Mouse (Mus musculus) kidney, adult 2 months (tissue): Measurements from ENCODE around the gene Epb41l4b. TPM values are rescaled to one million over a fixed set of nuclear protein-coding genes. Genes with fewer than 3 reads are reported as not detected.
A peak's percentile ranks its signal among the peaks of the same experiment; 100 is the strongest.

Experiments used
- DNase-seq: peaks from one replicate; pipeline ENCODE4 v3.0.0; 2021
- H3K27ac ChIP-seq: fragments of 200-500 bp; 2 replicates; pipeline ENCODE4 v1.5.1; 2012; ENCODE audit warnings: low read depth, low read length, control low read depth, inconsistent platforms; ENCODE audit not compliant: insufficient read depth
- H3K27me3 ChIP-seq: fragments of 200-500 bp; replicated peaks from 2 replicates; pipeline ENCODE4 v1.6.1; 2012; ENCODE audit warnings: mild to moderate bottlenecking, moderate library complexity, low read length, inconsistent platforms; ENCODE audit not compliant: control insufficient read depth, insufficient read depth
- H3K36me3 ChIP-seq: fragments of 200-500 bp; 2 replicates; pipeline ENCODE4 v1.6.1; 2012; ENCODE audit warnings: mild to moderate bottlenecking, moderate library complexity, low read length, inconsistent platforms; ENCODE audit not compliant: control insufficient read depth, insufficient read depth
- H3K4me1 ChIP-seq: fragments of 200-500 bp; 2 replicates; pipeline ENCODE4 v1.6.1; 2011; ENCODE audit warnings: low read length; ENCODE audit not compliant: control insufficient read depth, insufficient read depth
- H3K4me3 ChIP-seq: fragments of 200-500 bp; 2 replicates; pipeline ENCODE4 v1.5.1; 2011; ENCODE audit warnings: mild to moderate bottlenecking, low read depth, low read length, control low read depth; ENCODE audit not compliant: insufficient read depth
- CTCF ChIP-seq: fragments of 200-500 bp; conservative IDR thresholded peaks from 2 replicates; pipeline ENCODE4 v1.5.1; 2011; ENCODE audit warnings: low read depth, mild to moderate bottlenecking, control low read depth, low read length, moderate library complexity, mixed read lengths; ENCODE audit not compliant: insufficient read depth, insufficient read length
- POLR2A ChIP-seq: fragments of 200-500 bp; IDR thresholded peaks from one replicate; pipeline ENCODE4 v1.6.1; 2011; ENCODE audit warnings: low read depth, low read length, control low read depth
- WGBS: fragments of 180-500 bp; shearing (Covaris S2); methylation state at CpG from one replicate; pipeline ENCODE4 v1.1.7; 2018; 5-methylcytosine and 5-hydroxymethylcytosine counted together
- polyA plus RNA-seq: library from polyadenylated mRNA; depleted of rRNA; stranded (reverse); fragments of >200 nt; gene quantifications from 2 replicates; pipeline ENCODE4 v1.2.3, GENCODE M21; 2012

The Epb41l4b gene
- polyA plus RNA-seq, 1 experiment: 15.8 TPM

DNA sequence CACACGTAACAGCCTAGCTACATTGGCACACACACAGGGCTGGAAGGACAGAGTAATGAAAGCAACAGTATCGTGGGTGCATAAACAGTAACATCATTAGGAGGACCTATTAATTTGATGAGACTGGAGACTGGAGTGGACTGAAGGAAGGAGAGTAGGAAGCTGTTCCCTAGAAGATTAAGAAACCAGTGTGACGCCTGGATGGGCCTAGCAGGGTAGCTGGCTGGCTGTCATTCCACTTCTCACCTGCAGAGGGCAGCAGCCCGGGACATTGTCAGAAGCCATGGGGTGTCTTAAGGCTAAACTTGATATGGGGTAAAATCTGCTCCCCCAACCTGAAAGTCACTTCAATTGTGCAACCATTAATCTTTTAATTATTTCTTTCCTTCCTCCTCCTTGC lies 78.0 kb downstream of the Epb41l4b start:
- H3K4me3 ChIP-seq: no peak overlapping the region
- H3K36me3 ChIP-seq: no peaks in the 10 kb centered on the region
- H3K27me3 ChIP-seq: no peaks in the 10 kb centered on the region
- TF ChIP-seq POLR2A (no peak), CTCF (peak; percentile 89)
- DNase-seq: peak; percentile 78
- H3K27ac ChIP-seq: no peak overlapping the region
- 35% methylated on average over 4 of the region's 4 CpGs for WGBS
- no peaks in the 10 kb centered on the region for H3K4me1 ChIP-seq

DNA sequence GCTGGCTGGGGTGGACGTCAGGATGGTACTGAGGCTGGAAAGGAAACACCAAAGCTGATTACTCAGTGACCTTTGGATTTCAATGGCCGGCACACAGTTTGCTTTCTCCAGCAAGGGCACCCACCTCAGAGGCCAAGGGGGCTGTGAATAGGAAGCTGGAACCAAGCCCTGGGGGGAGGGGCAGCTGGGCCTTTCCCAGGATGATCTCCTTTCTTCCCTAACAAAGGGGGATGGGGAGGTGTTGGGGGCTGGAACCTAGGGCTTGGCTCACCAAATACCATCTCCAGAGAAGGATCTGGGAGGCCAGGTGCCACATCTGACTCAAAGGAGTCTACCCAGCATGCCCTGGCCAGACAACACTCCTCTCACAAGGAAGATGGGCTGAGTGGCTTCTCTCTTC lies 78.4 kb downstream of the Epb41l4b start:
- H3K27ac ChIP-seq: no peak overlapping the region
- H3K27me3 ChIP-seq: no peaks in the 10 kb centered on the region
- H3K4me3 ChIP-seq: no peak overlapping the region
- H3K36me3 ChIP-seq: no peaks in the 10 kb centered on the region
- no peaks in the 10 kb centered on the region for H3K4me1 ChIP-seq
- WGBS: 37% methylated on average over 2 of the region's 2 CpGs
- no peak for DNase-seq
- no peak for TF ChIP-seq POLR2A
- no peak for TF ChIP-seq CTCF

DNA sequence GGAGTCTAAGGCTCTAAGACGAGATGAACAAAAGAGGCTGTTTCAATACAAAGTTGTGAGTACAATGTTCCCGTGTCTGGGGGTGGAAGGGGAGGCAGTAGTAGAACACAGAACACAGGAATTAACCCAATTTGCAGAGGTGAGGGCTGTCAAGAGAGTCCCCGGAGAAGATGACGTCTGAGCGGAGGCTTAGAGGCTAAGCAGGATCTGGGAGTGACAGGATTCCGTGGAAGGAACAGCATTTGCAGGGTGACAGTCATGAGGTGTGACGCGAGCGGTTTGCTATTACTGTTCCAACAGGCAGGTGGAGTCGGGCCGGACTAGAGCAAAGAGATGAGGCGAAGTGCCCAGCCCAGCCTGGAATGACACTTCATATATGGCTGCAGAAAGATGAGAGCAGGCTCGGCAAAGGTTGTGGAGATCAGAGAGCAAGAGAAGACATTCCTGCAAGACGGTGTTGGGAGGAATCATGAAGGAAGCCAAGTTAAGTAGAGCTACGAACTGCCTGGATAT lies 82.9 kb downstream of the Epb41l4b start:
- no peak overlapping the region for H3K27ac ChIP-seq
- H3K4me1 ChIP-seq: no peaks in the 10 kb centered on the region
- H3K4me3 ChIP-seq: no peak overlapping the region
- 85% methylated on average over 15 of the region's 15 CpGs for WGBS
- no peak for DNase-seq
- no peak for TF ChIP-seq POLR2A
- TF ChIP-seq CTCF: no peak
- no peaks in the 10 kb centered on the region for H3K27me3 ChIP-seq
- no peaks in the 10 kb centered on the region for H3K36me3 ChIP-seq

DNA sequence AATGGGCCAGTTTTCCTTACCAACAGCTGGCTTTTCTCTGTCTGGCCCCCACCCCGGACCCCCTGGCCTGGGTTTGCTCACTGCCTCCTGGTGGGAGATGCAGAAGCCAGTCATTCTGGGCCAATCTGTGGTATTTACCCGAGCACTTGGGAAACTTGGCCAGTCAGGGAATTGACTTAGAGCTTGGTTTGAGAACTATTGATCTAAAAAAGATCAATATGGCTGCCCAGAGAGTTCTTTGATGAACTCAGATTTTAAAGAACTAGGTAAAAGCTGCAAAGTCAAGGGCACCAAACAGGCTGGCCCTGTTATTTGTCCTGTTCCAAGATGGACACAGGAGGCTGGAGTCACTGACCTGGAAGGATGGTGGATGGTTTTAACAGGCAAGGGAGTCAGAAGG lies 84.6 kb downstream of the Epb41l4b start:
- no peak for TF ChIP-seq CTCF
- TF ChIP-seq POLR2A: no peak
- 86% methylated on average over 2 of the region's 2 CpGs for WGBS
- H3K4me3 ChIP-seq: no peak overlapping the region
- H3K4me1 ChIP-seq: no peaks in the 10 kb centered on the region
- DNase-seq: no peak
- no peaks in the 10 kb centered on the region for H3K27me3 ChIP-seq
- H3K27ac ChIP-seq: no peak overlapping the region
- no peaks in the 10 kb centered on the region for H3K36me3 ChIP-seq

DNA sequence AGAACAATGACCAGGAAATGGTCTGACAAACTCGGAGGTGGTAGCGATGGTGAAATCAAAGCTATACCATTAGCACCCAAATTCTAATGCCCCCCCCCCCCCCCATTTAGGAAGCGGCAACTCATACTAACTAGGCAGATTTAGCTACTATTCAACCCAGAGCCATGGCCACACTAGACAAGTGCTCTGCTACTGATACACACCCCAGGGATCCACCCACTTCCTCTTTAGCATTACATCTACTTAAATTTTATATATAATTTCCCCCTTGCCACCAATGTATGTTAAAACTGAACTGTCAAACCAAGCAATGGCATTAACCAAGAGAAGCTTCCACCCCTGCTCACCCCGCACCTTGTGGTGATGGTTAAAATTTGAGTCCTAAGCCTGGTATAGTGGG lies 85.6 kb downstream of the Epb41l4b start:
- TF ChIP-seq CTCF: no peak
- DNase-seq: no peak
- Histone ChIP-seq H3K4me1 (no peaks in the 10 kb centered on the region), H3K27ac (no peak overlapping the region), H3K4me3 (no peak overlapping the region), H3K27me3 (no peaks in the 10 kb centered on the region), H3K36me3 (no peaks in the 10 kb centered on the region)
- WGBS: 89% methylated on average over 4 of the region's 4 CpGs

DNA sequence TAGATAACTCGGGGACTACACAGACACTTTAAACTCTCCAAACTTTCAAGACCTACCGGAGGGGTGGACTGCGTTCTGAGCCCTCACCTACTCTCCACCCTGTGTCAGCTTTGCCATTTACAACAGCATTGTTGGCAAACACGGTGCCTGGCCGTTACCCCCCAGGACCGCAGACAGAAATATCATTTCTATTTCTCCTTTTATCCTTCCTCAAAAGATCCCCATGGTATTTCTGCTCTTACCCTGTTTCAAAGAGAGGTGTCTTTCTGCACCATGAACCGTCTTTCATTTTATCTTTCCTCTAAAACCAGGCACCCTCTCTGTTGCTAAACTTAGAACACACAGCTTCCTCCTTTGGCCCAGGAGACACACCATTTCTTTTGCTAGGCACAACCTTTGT lies 87.6 kb downstream of the Epb41l4b start:
- TF ChIP-seq CTCF: no peak
- TF ChIP-seq POLR2A: no peak
- Histone ChIP-seq H3K36me3 (no peaks in the 10 kb centered on the region), H3K27me3 (no peaks in the 10 kb centered on the region), H3K4me3 (no peak overlapping the region), H3K27ac (no peak overlapping the region), H3K4me1 (no peaks in the 10 kb centered on the region)
- no peak for DNase-seq
- 82% methylated on average over 7 of the region's 7 CpGs for WGBS

DNA sequence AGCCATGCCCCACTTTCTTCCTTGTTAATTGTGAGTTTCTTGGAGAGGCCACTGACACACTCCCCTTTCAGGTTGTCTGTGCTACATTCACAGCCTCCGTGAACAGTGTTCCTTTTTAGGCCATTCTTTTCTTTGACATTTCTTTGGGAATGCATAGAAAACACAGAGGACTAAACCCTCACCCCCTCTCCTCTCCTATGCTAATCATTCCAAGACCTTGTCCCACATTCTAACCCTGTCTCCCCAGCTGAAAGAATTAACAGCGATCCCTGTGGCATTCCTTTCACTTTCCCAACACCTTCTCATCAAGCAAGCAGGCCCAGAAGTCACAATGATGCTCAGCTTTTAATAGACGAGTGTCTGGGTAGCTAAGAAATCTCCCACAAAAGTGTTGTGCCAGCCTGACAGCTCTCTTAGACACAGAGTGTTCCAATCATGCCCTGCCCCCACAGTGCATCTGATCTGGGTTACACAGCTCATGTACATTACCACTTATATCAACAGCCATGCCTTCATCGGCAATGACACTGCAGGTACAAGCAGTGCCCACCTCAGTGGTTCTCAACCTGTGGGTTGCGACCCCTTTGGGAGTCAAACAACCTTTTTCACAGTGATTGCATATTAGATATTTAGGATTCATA lies 93.8 kb downstream of the Epb41l4b start:
- no peak overlapping the region for H3K27ac ChIP-seq
- no peak for DNase-seq
- WGBS: 80% methylated on average over 5 of the region's 5 CpGs
- no peaks in the 10 kb centered on the region for H3K27me3 ChIP-seq
- H3K4me3 ChIP-seq: no peak overlapping the region
- H3K36me3 ChIP-seq: no peaks in the 10 kb centered on the region
- H3K4me1 ChIP-seq: no peaks in the 10 kb centered on the region
- TF ChIP-seq CTCF (no peak), POLR2A (no peak)

DNA sequence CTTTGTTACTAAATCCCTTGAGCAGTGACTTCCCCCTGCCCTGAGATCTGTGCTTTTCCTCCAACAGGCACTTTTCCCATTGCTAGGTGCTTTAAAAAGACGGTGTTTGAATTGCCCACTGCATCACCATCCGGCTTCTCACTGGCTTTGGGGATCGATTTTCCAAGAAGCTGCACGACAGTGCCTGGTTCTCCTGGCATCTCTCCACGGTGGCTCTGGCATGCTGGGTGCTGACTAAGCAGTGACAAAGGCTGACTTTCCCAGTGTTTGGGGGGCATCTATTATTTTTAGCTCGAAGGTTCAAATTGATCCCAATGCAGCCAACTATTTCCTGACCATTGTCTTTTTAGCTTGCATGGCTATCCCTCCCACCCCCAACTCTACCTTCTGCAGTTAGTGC lies 94.7 kb downstream of the Epb41l4b start:
- 27% methylated on average over 6 of the region's 6 CpGs for WGBS
- no peak overlapping the region for H3K4me3 ChIP-seq
- H3K27me3 ChIP-seq: no peaks in the 10 kb centered on the region
- no peak overlapping the region for H3K27ac ChIP-seq
- TF ChIP-seq POLR2A (no peak), CTCF (no peak)
- H3K4me1 ChIP-seq: no peaks in the 10 kb centered on the region
- peak; percentile 16 for DNase-seq
- H3K36me3 ChIP-seq: no peaks in the 10 kb centered on the region
